Mouse (Mus musculus): ENCODE measurements around the gene Acot12.

The Acot12 gene

DNA sequence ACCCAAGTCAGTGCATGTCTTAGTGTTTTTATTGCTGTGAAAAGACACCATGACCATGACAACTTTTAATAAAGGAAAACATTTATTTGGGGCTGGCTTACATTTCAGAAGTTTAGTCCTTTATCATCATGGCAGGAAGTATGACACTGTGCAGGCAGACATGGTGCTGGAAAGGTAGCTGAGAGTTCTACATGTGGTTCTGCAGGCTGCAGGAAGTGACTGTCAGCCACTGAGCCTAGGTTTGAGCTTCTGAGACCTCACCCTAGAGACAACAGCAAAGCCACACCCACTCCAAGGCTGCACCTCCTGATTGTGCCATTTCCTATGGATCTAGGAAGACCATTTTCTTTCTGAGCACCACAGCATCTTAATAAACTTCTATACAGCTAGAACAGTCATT lies 86.6 kb downstream of the Acot12 start:
- DNase-seq: no peak
